Mouse (Mus musculus) heart, adult 9 months (tissue): ENCODE data around the gene Ctsl.

Experiments used
- DNase-seq, 2 experiments: peaks; one replicate each; pipeline ENCODE4 v3.0.0; 2022; ENCODE audit warnings: low spot score in 2 of 2

The Ctsl gene

DNA sequence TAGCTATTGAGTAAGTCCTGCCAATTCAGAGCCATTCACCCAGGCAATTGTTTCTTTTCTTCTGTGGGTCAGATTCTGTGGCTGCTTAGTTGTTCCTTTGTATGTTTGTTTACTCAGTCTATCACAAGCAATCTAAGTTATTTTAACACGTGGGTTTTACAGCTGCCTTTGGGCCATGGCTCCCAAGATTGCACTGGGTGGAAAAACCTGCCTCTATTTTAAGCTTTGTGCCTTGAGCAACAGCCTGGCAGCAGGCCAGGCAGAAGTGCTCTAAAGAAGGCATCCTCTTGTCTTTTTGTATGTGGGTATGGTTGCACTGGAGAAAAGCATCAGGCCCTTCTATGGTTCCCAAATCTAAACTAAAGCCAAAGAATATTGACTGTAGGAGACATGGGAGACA, 3.0 kb upstream of the Ctsl start:
- peak; percentile 29 to 47 for DNase-seq

DNA sequence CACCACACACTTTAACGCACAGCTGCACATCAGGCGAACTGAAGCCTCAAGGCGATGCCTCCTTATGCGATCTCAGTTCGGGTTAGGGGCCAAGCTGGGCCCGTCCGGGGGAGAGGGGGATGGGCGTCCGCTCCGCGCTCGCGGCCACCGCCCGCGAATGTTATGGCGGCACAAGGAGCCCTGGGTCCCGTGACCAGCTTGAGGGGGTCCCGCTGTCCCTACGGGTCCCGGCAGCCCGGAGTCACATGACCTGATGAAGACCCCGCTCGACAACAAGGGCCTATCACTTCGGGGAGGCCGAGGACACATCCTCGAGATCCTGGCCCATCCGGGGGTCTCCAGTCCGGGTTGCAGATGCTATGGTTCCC, 901 bp downstream of the Ctsl start:
- DNase-seq, result no peak

DNA sequence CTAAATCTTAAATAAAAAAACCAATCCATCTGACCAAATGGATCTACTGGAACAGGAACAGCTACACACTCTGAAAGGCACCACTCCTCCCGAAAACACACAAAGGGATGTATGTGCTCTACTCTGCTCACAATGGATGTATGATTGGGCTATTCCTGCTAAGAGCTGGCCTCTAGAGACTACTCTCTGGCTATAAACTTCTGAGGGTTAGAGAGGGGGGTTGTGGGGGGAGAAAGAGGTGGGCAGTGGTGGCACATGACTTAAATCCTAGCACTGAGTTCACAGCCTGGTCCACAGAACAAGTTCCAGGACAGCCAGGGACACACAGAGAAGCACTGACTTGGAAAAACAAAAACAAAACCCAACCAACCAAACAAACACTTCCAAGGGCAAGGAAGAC, 2.1 kb downstream of the Ctsl start:
- DNase-seq, result no peak

DNA sequence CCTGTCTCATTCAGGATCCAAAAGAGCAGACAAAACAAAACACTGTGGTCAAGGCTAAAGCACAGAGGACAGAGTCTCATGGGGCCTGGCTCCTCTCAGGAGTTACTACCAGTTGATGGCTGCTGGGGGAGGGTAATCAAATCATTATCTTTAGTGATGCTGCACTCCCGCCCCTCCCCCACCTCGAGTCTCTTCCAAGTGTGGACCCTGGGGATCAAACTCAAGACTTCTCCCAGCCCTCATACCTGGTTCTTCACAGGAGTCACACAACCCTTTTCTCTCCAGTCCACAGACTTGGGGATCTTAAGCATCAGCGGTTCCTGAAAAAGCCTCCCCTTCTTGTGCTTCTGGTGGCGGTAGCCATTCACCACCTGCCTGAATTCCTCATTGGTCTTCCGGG, 3.1 kb downstream of the Ctsl start:
- no peak for DNase-seq

DNA sequence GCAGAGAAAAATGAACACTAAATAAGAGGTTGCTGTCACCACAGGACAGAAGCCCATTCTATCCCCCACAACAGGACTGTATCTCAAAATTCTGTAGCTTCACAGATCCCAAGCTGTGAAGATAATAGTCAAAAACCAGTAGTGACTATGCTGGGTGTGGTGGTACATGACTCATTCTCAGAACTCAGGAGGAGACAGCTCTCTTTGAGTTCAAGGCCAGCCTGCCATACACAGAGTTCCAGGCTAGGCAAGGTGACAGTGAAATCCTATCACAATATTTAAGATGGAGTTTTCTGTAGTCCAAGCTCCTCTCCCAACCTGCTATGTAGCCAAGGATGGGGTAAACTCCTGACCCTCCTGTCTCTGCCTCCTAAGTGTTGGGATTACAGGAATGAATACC, 5.4 kb downstream of the Ctsl start:
- DNase-seq, result no peak

DNA sequence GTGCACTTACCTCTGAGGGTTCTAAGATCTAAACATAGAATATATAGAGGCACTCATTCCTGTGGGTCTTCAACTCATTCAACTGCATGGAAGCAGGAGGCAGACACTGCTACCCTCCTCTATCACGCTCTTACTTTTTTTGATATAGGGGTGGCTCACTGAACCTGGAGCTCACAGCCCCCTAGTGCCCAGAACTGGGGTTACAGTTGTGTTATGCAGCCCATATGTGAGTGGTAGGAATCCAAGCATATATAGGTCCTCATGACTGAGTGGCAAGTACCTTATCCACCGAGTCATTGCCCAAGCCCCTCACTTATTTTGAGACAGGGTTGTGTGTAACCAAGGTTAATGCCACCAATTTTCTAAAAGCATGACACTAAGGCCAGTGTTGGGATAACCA, 6.4 kb downstream of the Ctsl start:
- DNase-seq, result no peak

DNA sequence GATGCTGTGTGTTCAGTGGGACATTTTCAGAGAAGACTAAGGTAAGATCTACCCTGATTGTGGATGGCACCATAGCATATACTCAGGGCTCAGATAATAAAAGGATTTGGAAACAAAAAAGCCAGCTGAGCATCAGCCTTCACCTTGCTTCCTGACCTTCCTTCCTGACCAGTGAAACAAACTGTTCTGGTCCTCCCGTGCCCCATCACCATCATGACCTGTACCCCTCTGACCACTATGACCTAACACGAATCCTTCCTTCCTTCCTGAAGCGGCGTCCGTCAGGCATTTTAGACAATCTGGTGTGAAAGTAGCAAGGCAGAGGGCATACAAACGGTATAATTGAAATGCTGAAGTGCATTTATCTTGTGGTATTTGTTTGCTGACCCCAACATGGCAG, 8.6 kb downstream of the Ctsl start:
- DNase-seq, result no peak

DNA sequence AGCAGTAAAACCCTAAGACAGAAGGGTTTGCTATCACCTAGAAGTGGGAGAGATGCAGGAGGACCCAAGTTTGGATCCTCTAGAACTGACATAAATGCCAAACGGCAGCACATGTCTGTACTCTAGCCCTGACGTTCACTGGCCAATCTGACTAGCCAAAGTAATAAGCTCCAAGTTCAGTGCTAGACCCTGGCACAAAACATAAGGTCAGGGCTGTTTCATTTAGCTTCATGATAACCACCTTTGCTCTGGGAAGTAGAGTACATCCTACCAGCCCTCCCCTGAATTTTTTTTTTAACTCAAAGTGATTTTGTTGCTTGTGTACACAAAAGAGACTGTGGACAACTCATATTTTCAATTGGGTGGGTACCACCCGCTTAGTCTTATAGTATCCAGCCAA, 9.7 kb downstream of the Ctsl start:
- DNase-seq, result no peak

DNA sequence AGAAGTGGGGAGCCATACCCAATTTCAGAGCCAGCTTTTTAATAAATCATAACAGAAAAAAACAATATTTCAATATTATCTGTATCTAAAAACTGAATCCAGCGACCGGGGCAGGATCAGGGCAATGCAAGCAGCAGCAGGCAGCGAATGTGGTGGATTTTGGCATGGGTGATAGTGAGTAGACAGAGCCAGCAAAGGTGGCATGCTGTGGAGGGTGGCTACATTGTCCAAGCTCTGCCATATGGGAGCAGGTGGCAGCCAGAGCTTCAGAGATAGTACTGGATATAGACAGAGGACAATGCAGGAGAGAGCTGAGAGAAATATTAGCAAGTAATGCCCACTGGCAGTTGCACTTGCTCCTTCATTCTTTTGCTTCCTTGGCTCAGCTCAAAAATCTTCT, 11.0 kb downstream of the Ctsl start:
- no peak for DNase-seq

DNA sequence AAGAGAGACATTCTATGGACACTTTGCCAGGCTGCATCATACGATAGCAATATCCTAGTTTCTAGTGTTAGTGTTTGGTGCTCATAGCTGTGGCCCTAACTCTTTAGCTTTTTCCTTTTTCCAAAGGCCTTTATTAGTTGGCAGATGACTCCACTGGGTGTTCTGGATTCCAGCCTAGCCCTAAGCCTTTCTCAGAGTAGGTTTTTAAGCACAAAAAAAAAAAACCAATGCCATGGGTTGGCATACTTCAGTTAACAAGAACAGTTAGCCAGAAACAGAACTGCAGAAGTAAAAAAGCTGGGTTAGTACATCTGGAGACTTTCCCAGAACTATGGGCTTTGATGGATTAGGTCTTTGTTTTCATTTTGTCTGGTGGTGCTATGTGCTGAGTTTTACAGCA, 12.2 kb downstream of the Ctsl start:
- no peak for DNase-seq

DNA sequence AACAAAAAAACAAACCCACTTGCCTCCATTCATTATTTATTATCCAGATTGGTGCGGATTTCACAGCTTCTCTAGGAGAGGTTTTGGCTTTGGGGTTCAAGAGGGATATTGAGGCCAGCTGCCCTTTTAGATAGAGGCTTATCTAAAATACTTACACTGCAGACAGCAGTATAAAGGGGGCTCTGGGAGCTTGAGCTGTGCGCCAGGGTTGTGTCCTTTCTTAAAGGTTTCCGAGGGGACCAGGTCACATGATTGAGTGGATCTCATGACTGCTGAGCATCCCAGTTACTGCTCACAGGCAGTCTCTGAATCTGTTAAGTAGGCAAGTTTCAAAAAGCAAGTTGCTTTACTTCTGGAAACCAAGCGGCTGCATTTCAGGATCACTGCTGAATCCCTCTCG, 13.3 kb downstream of the Ctsl start:
- no peak for DNase-seq

DNA sequence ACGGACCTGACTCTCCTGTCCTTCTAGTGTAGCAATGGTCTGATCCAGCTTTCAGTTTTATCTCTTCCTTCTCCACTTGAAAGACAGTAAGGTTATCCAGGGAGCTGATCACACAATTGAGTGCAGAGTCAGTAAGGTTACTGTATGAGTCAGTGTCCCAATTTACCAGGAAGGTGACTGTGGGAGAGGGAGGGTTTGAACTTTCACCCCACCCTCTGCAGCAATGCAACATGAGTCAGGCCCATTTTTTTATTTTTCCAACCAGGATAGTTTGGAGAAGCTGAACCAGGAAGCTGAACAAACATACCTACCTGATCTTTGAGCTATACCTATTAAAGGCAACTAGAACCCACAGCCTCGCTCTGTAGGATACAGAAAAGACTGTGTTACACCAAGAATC, 21.2 kb downstream of the Ctsl start:
- no peak for DNase-seq

DNA sequence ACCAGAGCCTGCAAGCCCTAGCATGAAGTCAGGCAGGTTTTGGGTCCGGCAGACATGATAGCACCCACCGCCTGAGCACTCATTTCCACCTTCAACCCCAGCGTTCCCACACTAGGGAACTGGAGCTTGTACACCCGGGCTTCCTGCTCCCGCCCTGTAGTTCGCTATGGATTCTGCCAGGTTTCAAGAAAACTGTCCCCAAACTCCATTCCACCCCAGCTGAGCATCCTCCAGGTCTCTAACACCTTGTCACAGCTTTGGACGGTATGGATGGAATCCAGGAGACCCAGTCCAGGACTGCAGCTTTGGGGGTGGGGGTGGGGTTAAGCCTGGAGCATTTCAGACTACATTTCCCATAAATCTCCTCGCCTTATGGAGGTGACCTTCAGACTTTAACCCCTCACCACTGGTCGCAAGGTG, 26.6 kb downstream of the Ctsl start:
- DNase-seq, result peak; percentile 20 to 28

DNA sequence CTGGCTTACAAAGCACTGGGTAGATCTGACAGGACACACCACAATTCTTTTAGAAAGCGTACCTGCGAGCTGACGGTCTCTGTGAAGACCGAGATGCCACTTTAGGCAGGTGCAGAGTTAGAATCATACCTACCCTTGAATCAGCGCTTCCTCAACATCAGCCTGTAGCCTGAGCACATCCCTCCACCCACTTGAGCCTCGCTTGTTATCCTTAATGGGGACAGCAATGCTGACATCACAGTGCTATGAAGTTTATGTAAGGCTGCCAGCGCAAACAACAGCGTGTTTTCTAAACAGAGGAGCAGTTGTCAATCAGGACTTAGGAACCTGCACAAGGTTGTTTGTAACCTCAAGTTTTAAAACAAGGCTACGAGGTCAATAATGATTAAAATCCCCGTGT, 27.1 kb downstream of the Ctsl start:
- peak in 1 of 2 experiments; percentile 26 for DNase-seq

DNA sequence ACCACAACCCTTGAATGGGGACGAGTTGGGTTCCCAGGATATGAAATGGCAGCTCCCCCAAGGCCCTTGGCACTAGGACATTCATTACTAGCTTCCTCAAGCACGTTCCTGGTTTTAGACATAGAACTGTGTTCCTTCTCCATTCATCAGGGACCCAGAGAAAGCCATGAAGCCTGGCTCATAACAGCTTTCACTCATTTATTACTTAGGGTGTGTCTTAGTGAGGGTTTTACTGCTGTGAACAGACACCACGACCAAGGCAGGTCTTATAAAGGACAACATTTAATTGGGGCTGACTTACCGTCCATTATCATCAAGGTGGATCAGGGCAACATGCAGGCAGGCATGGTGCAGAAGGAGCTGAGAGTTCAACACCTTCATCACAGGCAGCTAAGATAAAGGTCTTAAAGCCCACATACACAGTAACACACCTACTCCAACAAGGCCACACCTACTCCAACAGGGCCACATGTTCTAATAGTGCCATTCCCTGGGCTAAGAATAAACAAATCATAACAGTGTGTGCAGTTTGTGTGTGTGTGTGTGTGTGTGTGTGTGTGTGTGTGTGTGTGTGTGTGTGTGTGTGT, 35.1 kb downstream of the Ctsl start:
- DNase-seq, result no peak

DNA sequence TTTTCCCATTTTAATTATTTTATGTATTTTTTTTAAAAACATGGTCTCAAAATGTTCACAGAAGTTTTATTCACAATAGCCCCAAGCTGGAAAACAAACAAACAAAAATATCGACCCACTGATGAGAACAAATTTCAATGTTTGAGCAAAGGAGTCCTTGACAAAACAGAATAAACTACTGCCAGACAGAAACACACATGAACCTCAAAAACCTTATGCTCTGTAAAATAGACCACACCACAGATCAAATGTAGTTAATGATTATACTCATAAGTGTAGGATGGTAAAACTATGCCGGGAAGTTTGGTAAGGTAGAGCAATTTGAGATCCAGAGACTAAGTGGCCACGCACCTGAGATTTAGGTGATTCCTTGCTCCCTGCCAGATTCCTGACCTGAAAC, 37.6 kb downstream of the Ctsl start:
- DNase-seq, result no peak

DNA sequence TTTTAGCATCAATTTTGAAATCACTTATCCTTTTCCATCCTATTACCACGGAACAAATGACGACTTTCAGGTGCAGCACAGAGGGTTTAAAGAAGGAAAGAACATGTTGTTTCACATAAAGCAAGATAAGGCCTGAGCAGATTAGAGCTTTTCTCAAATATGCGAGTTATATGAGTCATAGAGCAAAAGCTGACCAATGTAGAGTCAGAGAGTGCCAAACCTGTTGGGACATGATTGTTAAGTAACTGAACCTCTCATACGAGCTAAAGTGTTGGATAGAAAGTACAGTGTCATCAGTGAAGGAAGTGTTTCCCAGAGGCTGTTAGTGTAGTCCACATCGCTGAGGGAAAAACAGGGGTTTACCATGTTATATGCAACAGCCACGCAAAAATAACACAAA, 38.4 kb downstream of the Ctsl start:
- DNase-seq, result no peak

DNA sequence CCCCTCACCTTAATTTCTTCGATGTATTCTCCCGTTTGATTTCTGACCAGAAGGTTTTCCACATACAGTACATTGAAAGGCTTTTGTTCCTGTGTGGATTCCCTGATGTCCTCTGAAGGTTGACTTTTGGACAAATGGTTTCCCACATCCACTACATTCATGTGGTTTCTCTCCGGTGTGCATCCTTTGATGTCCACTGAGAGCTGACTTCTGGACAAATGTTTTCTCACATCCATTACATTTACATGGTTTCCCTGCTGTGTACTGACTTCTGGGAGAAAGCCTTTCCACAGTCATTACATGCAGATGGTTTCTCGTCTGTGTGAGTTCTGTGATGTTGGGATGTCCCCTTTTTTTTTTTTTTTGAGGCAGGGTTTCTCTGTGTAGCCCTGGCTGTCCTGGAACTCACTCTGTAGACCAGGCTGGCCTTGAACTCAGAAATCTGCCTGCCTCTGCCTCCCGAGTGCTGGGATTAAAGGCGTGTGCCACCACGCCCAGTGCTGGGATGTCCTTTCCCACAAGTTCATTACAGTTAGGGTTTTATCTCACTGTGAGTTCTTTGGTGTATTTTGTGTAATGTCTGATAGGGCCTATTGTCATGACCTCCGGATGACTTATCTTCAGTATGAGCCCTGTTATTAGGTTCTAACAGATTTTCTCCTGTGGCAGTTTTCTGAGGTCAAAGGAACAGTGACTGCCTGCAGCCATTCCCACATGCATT, 48.0 kb downstream of the Ctsl start:
- no peak for DNase-seq

DNA sequence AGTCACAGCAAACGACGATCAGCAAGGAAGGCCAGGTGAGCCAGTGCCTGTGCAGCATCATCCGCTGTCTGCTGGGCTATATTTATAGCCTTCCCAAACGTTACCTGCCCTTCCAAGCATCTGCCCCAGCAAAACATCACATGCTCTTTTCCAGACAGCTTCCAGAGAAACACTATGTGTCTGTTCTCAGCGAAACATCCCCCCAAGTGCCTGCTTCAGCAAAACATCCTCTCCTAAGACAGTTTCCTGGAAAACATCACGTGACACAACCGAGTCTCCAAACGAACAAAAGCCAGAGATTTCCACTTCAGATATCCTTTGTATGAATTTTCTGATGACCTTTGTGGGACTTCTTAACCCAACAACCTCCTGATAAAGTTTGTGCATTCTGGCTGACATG, 50.4 kb downstream of the Ctsl start:
- peak in 1 of 2 experiments; percentile 57 for DNase-seq

DNA sequence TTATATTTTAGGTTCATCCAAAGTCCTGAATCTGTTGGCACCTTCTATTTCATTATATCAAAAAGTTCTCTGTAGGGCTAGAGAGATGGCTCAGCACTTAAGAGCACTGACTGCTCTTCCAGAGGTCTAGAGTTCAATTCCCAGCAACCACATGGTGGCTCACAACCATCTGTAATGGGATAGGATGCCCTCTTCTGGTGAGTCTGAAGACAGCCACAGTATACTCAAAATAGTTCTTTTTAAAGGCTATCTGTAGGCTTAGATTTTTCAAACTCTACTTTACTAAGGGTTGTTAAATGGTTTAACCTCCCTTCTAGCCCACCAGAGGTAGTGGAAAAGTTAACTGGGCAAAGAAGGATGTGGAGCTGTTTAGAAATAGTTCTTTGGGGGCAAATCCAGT, 50.9 kb downstream of the Ctsl start:
- no peak for DNase-seq

DNA sequence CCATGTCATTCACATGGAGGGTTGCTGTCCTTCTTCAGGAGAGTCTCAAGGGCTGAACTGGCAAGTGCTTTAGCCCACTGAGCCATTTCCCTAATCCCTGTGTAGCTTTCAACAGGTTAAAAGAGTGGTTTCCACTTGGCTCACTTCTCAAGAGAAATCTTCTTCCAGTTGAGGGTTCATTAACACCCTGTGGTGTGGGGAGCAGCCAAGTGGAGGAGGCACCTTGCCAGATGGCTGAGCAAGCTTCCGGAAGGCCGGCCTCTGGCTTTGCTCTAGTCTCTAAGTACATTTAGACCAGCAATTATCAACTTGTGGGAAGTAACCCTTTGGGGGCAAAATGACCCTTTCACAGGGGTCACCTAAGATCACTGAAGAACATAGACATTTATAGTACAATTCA, 52.3 kb downstream of the Ctsl start:
- peak; percentile 40 to 47 for DNase-seq

DNA sequence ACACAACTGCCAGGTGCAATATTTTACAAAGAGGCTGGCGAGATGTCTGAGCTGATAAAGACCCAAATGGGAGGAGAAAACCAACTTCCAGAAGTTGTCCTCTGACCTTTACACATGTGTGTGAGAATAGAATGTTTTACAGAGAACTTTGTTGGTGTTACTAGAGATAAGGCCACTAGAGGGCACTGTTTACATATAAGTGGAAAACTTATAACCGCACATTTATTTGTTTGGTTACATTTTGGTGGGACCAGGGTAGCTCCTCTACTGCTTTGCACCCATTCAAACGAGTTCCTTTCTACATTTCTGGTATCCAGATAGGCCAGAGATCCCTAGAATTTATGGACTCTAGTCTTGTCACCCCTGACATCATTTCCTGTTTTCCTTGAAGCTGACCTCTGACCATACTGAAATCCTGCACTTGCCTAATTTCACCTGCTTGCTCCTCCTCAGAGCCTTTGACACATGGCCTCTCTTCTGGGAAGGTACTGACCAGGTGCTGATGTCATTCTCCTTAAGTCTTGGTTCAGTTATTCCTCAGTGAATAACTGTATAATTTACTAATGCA, 55.1 kb downstream of the Ctsl start:
- DNase-seq, result peak in 1 of 2 experiments; percentile 60

DNA sequence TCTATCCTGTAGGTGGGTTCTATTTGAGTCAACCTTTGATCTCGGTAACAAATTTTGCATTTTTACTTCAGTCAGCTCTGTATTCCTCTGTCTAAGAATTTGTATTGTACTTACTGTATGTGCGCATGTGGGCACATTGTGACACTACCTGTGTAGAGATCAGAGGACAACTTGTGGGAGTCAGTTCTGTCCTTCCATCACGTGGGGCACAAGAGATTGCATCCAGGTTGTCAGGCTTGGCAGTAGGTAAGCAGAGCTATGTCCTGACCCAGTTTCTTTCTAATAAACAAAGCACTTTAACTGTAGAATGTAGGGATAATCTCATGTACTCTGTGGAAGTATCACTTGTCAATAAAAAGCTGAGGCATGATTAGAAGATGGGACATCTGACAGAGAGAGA, 56.6 kb downstream of the Ctsl start:
- DNase-seq, result no peak

DNA sequence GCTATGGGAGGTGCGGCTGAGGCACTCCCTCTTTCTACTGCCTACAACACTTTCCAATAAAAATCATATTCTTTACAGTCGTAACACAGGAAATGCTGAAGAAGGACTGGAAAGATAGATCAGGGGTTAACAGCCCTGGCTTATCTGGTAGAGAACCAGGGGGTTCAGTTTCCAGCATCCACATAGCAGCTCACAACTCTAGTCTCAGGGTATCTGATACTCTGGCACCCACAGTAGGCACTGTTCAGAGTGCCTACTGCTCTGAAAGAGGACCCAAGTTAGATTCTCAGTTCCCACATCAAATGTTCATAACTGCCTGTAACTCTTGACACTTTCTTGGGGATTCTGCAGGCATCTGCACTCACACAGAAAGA, 57.8 kb downstream of the Ctsl start:
- no peak for DNase-seq
